Mouse (Mus musculus) neural tube, embryonic 15.5 days (tissue): Measurements from ENCODE around the gene Ubxn10. TPM values are rescaled to one million over a fixed set of nuclear protein-coding genes. Genes with fewer than 3 reads are reported as not detected.

Source experiments
- ATAC-seq: fragments of 200-750 bp; cut with Nextera tagmentation; 2 replicates; pipeline ENCODE4 v1.8.0; 2017; ENCODE audit warnings: mild to moderate bottlenecking, moderate TSS enrichment, moderate library complexity; ENCODE audit not compliant: low FRiP score
- H3K27ac ChIP-seq: fragments of 300-500 bp; sonication (generic); replicated peaks from 2 replicates; pipeline ENCODE4 v1.5.1; 2015; ENCODE audit warnings: mild to moderate bottlenecking, inconsistent platforms
- H3K27me3 ChIP-seq: fragments of 300-500 bp; sonication (generic); replicated peaks from 2 replicates; pipeline ENCODE4 v1.6.1; 2015; ENCODE audit warnings: inconsistent platforms
- H3K36me3 ChIP-seq: fragments of 300-500 bp; sonication (generic); 2 replicates; pipeline ENCODE4 v1.6.1; 2015; ENCODE audit warnings: inconsistent platforms
- H3K4me1 ChIP-seq: fragments of 300-500 bp; sonication (generic); 2 replicates; pipeline ENCODE4 v1.6.1; 2015; ENCODE audit warnings: inconsistent platforms
- H3K4me2 ChIP-seq: fragments of 300-500 bp; sonication (generic); 2 replicates; pipeline ENCODE4 v1.6.1; 2015; ENCODE audit warnings: inconsistent platforms, mild to moderate bottlenecking, moderate library complexity
- H3K4me3 ChIP-seq: fragments of 300-500 bp; sonication (generic); replicated peaks from 2 replicates; pipeline ENCODE4 v1.5.1; 2015; ENCODE audit warnings: mild to moderate bottlenecking, inconsistent platforms
- H3K9ac ChIP-seq: fragments of 300-500 bp; sonication (generic); replicated peaks from 2 replicates; pipeline ENCODE4 v1.6.1; 2015; ENCODE audit warnings: mild to moderate bottlenecking, inconsistent platforms
- H3K9me3 ChIP-seq: fragments of 300-500 bp; sonication (generic); replicated peaks from 2 replicates; pipeline ENCODE4 v1.6.1; 2016; ENCODE audit warnings: inconsistent platforms
- WGBS: fragments of 180-500 bp; shearing (Covaris S2); methylation state at CpG from one replicate; pipeline ENCODE4 v1.1.7; 2015; ENCODE audit warnings: mixed read lengths; 5-methylcytosine and 5-hydroxymethylcytosine counted together
- polyA plus RNA-seq: library from polyadenylated mRNA; unstranded; fragments of >200 nt; fragmentation: Nextera tagmentation; extraction: Ambion mirVana; gene quantifications from 2 replicates; pipeline ENCODE4 v1.2.1, GENCODE M21; 2015

The Ubxn10 gene
- polyA plus RNA-seq, 1 experiment from 2014 or later: 2.5 TPM

DNA sequence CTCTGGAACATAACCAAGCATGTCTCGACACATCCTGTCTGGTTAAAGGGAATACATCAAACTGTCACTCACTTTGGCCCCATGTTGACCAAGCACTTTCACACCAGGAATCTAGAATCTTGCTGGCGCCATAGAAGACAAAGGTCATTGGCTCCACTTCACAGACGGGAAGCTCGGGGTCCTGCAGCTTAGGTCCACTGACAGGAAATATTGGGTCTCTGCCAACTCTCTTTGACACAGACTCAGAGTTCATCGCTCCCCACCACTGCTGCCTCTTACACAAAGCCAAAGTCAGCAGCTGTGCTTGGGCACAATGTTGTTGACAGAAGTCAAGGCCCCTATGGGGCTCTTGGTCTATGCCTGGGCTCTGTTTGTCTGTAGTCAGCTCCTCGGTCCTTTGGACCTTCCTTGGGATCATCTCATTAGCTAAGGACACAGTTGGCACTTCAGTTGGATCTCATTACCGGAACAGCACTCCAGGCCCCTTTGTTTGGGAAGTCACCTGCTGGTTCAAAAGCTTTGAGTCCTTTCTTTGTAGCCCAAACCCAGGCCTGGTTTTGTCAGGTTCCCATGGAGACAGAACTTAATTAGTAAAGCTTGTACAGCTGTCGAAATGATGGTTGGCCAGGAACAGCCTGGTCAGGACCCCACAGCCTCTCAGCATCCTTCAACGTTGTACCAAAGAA is 7.8 kb downstream of the Ubxn10 start:
- no peak overlapping the region for H3K27ac ChIP-seq
- no peak for ATAC-seq
- WGBS: 30% methylated on average over 9 of the region's 9 CpGs

DNA sequence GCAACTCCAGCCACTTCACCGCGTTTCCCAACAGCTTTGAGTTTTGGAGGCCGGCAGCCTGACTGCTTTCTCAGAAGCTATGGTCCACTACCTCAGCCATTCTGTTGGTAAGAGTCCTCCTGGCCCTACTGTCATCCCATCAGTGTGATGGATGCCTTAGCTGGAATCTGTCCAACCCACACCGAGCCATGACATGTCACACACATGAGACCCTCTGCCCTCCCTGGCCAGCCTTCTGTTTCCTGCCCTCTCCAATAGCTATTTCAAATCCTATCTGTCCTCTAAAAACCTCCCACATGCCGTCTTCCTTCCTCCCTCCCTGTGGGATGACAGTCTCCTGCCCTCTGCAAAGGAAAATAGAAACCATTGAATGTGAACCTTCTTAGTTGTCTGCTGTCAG is 11.2 kb downstream of the Ubxn10 start:
- Histone ChIP-seq H3K27me3 (no peaks in the 10 kb centered on the region), H3K4me1 (peaks cover 20% of the 10 kb centered on the region), H3K4me2 (no peak overlapping the region), H3K9me3 (no peaks in the 10 kb centered on the region), H3K9ac (no peak overlapping the region), H3K27ac (no peak overlapping the region), H3K4me3 (no peak overlapping the region), H3K36me3 (no peaks in the 10 kb centered on the region)
- 83% methylated on average over 5 of the region's 5 CpGs for WGBS
- no peak for ATAC-seq

More for the DNA sequence above, 7.8 kb downstream of the Ubxn10 start:
- H3K9me3 ChIP-seq: no peaks in the 10 kb centered on the region
- no peak overlapping the region for H3K4me2 ChIP-seq
- H3K4me1 ChIP-seq: peaks cover 16% of the 10 kb centered on the region
- H3K27me3 ChIP-seq: no peaks in the 10 kb centered on the region
- no peaks in the 10 kb centered on the region for H3K36me3 ChIP-seq
- no peak overlapping the region for H3K9ac ChIP-seq
- no peak overlapping the region for H3K4me3 ChIP-seq

DNA sequence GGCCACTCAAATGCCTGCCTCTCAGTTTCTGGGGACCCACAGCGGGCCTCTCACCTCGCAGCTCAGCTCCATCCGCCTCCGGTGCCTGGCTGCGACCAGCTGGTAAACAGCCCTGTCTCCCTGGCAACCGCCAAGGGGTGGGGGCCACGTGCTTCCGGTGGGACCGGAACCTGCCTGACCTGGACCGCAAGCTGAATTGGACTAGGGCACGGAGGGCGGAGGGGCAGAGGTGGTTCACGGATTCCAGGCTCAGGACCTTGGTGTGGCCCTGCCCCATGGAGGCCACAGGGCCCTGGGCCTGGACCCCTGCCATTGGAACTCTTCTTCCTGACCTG is 11.9 kb downstream of the Ubxn10 start:
- 4% methylated on average over 13 of the region's 13 CpGs for WGBS

DNA sequence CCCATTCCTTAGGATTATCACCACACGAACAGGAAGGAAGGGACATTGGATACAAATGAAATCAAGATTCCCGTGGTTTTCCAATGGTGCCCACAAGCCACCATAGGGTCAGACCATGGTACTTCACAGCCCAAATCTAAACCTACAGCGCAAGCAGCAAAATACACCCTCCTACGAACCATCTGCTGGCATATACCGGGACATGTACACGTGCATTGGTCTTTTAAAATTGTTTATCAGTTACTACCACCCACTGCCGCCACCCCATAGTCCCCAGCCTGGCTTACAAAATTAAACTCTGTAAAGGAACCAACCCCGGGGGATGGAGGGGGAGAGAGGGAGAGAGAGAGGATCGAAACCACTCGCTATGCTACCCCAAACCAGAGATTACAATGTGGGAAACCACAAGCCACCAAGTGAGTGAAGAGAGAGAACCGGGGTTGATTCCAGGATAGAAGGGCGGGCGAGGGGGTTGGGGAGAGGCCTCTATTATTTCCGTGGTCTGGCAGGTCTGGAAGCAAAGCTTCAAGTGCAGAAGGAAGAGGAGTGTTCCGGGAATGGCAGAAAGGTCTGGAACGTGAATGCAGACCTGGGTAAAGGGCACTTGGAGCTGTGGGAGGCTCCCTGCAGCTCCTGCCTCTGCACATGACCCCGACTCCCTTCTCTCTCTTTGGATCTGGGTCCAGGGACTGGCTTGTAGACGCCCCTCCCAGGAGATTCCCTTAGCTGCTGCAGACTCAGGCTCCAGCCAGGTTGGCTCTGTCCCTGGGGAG is 12.4 kb downstream of the Ubxn10 start, which contains the start of gene Pla2g2c:
Pla2g2c (plus strand) TSS at position 439 of the 773 bp plus-strand sequence.
- peak within 1 kb of the TSS; percentile 40 for H3K9ac ChIP-seq
- no peaks in the 10 kb centered on the region for H3K9me3 ChIP-seq
- H3K36me3 ChIP-seq: no peaks in the 10 kb centered on the region
- H3K4me3 ChIP-seq: peak within 1 kb of the TSS; percentile 32
- H3K4me2 ChIP-seq: peak within 1 kb of the TSS; percentile 63
- 0 out of 2 replicates have a peak within 1 kb of the TSS, but pooled peaks have one; percentile 20 for H3K27ac ChIP-seq
- 61% methylated on average over 18 of the region's 18 CpGs for WGBS
- 0 out of 2 replicates have a peak, but pooled peaks have one; percentile 18 for ATAC-seq
- no peaks in the 10 kb centered on the region for H3K27me3 ChIP-seq
- H3K4me1 ChIP-seq: peaks cover 20% of the 10 kb centered on the region

More for the DNA sequence above, 11.9 kb downstream of the Ubxn10 start:
- no peaks in the 10 kb centered on the region for H3K36me3 ChIP-seq
- peaks cover 20% of the 10 kb centered on the region for H3K4me1 ChIP-seq
- peak overlapping the region; percentile 63 for H3K4me2 ChIP-seq
- ATAC-seq: peak; percentile 79
- peak overlapping the region; percentile 32 for H3K4me3 ChIP-seq
- no peaks in the 10 kb centered on the region for H3K9me3 ChIP-seq
- H3K9ac ChIP-seq: peak overlapping the region; percentile 40
- no peaks in the 10 kb centered on the region for H3K27me3 ChIP-seq
- H3K27ac ChIP-seq: 0 out of 2 replicates have a peak overlapping the region, but pooled peaks have one; percentile 20

DNA sequence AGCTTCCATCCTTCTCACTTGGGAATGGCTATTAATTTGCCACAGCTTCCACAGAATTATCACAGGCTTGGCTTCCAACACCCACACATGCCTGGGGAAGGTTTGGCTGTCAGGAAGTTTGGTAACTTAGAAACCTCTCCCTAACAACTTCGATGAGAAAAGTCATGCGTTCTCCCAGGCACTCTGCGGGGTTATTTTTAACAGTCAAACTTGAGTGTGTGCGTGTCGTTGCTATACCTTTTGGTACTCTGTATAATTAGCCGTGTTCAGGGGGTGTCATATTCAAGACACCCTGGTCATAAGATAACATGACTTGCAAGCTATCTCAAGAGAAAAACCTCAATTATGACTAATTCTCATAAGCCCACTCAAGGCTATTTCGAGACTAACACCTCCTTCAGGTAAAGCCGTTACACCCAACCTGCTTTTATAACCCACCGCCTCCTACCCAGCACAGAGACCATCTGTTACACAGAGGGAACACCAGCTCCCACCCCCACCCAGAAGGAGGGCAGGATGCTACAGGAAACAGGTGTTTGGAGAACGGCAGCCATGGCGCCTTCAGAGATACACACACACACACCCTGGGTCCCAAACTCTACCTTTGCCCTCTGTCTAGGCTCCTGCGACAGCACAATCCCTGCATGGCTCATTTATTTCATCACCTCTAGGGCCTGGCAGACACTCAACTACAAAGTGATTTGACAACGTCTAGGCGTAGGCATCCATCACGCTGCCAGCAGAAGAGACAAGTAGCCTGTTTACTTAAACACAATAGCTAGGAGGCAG is 13.3 kb downstream of the Ubxn10 start:
- Histone ChIP-seq H3K36me3 (no peaks in the 10 kb centered on the region), H3K4me3 (no peak overlapping the region), H3K9me3 (no peaks in the 10 kb centered on the region), H3K4me2 (peak overlapping the region; percentile 63; the same call in 1 of the 2 replicates), H3K9ac (no peak overlapping the region), H3K27ac (no peak overlapping the region), H3K4me1 (peaks cover 20% of the 10 kb centered on the region), H3K27me3 (no peaks in the 10 kb centered on the region)
- WGBS: 61% methylated on average over 15 of the region's 15 CpGs
- no peak for ATAC-seq

DNA sequence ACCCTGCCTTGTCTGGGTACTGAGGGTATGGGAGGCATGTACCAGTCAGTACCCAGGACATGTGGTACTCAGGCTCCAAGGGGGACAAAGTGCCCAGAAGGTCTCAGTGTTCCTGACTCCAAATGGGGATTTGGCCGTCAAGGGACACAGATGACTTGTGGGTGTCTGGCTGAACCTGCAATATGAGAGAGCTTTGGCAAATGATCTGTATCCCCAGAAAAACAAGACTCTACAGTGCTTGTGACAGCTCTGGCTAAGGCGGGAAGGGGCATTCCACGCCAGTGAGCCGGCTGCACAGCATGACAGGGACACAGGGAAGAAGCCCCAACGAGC is 17.7 kb downstream of the Ubxn10 start:
- no peak for ATAC-seq
- Histone ChIP-seq H3K36me3 (no peaks in the 10 kb centered on the region), H3K27ac (no peak overlapping the region)

DNA sequence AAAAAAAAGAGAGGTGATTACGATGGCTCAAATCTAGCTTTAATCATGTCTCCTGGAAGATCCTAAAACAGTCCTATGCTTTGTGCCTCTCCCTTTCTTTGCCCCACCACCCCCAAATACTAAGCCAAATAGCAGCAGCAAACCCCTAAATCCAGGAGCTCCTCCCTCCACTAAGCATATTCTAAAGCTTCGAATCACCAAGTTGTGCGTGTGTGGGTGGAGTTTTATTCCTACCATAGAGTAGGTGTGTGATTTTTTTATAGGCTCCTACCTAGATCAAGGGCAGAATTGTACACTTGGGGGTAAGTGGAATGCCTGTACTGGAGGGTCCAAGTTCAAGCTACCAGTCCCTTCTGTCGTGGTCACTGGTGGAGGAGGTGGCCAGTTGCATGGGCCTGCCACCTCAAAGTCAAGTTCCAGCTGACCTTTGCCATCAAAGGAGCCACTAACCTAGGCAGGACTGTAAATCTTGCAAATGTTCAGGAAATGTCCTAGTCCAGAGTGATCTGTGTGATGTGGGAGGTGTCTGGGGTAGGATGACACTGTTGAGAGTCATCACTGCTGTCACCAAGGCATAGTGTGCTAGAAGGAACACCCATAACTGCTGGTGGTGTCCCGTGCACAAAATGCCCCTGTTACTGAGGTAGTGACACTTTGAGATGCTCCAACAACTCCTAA is 18.2 kb downstream of the Ubxn10 start:
- H3K4me2 ChIP-seq: no peak overlapping the region
- no peak overlapping the region for H3K27ac ChIP-seq
- H3K9ac ChIP-seq: no peak overlapping the region
- no peaks in the 10 kb centered on the region for H3K36me3 ChIP-seq
- no peaks in the 10 kb centered on the region for H3K4me1 ChIP-seq
- H3K4me3 ChIP-seq: no peak overlapping the region
- WGBS: 82% methylated on average over 5 of the region's 5 CpGs
- no peak for ATAC-seq
- no peaks in the 10 kb centered on the region for H3K9me3 ChIP-seq
- H3K27me3 ChIP-seq: no peaks in the 10 kb centered on the region

More for the DNA sequence above, 17.7 kb downstream of the Ubxn10 start:
- no peak overlapping the region for H3K4me2 ChIP-seq
- peaks cover 5% of the 10 kb centered on the region for H3K4me1 ChIP-seq
- no peak overlapping the region for H3K9ac ChIP-seq
- H3K4me3 ChIP-seq: no peak overlapping the region
- 77% methylated on average over 5 of the region's 5 CpGs for WGBS
- no peaks in the 10 kb centered on the region for H3K9me3 ChIP-seq
- H3K27me3 ChIP-seq: no peaks in the 10 kb centered on the region

DNA sequence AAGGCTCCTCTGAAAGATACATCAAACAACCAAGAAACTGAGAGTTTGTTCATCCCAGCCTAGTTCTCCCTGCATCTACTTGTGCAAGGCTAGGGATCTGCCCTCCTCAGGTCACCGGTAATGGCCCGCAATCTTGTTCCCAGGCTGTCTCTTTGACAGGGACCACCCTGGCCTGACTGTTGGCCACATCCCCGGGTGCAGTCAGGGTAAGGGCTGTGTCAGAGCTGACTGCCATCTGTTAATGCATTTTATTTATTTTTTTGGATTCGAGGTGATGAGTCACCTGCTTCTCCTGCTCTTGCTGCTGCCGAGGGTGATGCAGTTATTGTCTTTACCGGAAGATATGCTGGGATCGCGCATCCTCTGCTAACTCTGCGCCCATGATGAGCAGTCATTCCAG is 20.3 kb downstream of the Ubxn10 start:
- Histone ChIP-seq H3K27me3 (no peaks in the 10 kb centered on the region), H3K9ac (no peak overlapping the region), H3K9me3 (no peaks in the 10 kb centered on the region), H3K4me1 (no peaks in the 10 kb centered on the region), H3K4me2 (no peak overlapping the region), H3K36me3 (no peaks in the 10 kb centered on the region), H3K27ac (no peak overlapping the region), H3K4me3 (no peak overlapping the region)
- 92% methylated on average over 9 of the region's 9 CpGs for WGBS
- ATAC-seq: no peak

DNA sequence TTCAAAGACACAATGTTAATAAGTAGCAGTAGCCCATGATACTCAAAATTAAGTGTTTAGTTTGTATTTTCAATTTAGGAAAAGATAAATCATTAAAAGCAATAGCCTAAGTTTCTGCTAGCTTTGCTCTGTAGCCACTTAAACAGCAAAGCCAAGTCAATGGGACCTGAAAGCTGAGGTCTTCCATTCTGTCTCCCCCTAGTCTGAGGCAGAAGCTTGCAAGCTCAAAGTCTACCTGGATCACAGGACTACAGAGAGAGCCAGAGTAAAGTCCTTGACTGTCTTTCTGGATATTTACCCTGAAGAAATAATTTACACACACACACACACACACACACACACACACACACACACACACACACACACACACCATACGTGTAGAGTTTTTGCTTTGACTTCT is 22.8 kb downstream of the Ubxn10 start:
- Histone ChIP-seq H3K4me3 (no peak overlapping the region), H3K27me3 (no peaks in the 10 kb centered on the region), H3K36me3 (no peaks in the 10 kb centered on the region), H3K27ac (no peak overlapping the region), H3K9ac (no peak overlapping the region), H3K4me2 (no peak overlapping the region), H3K4me1 (peaks cover 14% of the 10 kb centered on the region; the same call in 1 of the 2 replicates), H3K9me3 (no peaks in the 10 kb centered on the region)
- 75% methylated on average over 1 of the region's 1 CpGs for WGBS
- no peak for ATAC-seq

DNA sequence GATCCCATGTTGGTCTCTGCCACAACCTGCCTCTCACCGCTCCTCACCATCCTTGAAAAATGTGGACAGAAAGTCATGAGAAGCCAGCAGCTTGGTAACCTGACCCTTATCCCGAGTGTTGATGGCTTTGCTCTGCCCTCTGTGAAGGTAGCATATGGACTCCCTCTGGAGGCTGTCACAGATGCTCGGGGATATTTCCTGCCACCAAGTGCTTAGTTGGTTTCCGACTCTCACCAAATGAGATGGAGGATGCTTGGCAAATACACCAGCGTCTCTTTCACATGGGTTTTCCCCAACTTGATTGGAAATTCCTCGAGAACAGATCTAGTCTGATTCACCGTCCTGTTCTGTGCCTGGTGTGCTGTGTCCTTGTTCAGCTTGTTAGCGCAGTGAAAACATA is 24.3 kb downstream of the Ubxn10 start:
- Histone ChIP-seq H3K27ac (no peak overlapping the region), H3K36me3 (no peaks in the 10 kb centered on the region), H3K9ac (no peak overlapping the region), H3K4me1 (peaks cover 14% of the 10 kb centered on the region; the same call in 1 of the 2 replicates), H3K27me3 (no peaks in the 10 kb centered on the region), H3K9me3 (no peaks in the 10 kb centered on the region), H3K4me3 (no peak overlapping the region), H3K4me2 (no peak overlapping the region)
- ATAC-seq: no peak
- WGBS: 84% methylated on average over 8 of the region's 8 CpGs

DNA sequence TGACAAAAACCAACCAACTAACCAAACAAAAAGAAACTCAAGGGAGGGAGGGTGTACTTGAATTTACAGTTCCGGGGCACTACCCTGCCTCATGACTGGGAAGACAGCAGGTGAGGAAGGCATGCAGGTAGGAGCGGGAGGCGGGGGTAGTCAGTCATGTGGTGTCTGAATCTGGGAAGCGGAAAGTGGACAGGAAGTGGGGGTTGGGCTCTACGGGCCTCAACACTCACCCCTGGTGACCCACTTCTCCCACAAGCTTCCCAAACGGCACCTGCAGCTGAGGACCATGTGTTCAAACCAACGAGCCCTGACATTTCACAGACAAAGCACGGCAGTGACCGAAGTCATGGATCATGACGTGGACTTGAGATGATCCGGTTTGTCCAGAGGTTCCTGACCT is 24.9 kb downstream of the Ubxn10 start:
- 90% methylated on average over 11 of the region's 11 CpGs for WGBS
- ATAC-seq: no peak

More for the DNA sequence above, 24.9 kb downstream of the Ubxn10 start:
- Histone ChIP-seq H3K9me3 (no peaks in the 10 kb centered on the region), H3K27me3 (no peaks in the 10 kb centered on the region), H3K4me3 (no peak overlapping the region), H3K9ac (no peak overlapping the region), H3K36me3 (no peaks in the 10 kb centered on the region), H3K4me2 (no peak overlapping the region), H3K4me1 (peaks cover 14% of the 10 kb centered on the region; the same call in 1 of the 2 replicates), H3K27ac (no peak overlapping the region)
